Mouse (Mus musculus) skeletal muscle tissue, adult 2 months (tissue): ENCODE results near the gene D17Wsu92e.
A peak's percentile ranks its signal among the peaks of the same experiment; 100 is the strongest.
"Not testable (repeated sequence)": the region's sequence is repeated elsewhere in the genome, so short reads cannot be mapped to it uniquely, and the experiment has no call there.

ENCODE experiments used
- DNase-seq: peaks from one replicate; pipeline ENCODE4 v3.0.0-alpha.2; 2012; ENCODE audit warnings: low read depth, low spot score

The D17Wsu92e gene

DNA sequence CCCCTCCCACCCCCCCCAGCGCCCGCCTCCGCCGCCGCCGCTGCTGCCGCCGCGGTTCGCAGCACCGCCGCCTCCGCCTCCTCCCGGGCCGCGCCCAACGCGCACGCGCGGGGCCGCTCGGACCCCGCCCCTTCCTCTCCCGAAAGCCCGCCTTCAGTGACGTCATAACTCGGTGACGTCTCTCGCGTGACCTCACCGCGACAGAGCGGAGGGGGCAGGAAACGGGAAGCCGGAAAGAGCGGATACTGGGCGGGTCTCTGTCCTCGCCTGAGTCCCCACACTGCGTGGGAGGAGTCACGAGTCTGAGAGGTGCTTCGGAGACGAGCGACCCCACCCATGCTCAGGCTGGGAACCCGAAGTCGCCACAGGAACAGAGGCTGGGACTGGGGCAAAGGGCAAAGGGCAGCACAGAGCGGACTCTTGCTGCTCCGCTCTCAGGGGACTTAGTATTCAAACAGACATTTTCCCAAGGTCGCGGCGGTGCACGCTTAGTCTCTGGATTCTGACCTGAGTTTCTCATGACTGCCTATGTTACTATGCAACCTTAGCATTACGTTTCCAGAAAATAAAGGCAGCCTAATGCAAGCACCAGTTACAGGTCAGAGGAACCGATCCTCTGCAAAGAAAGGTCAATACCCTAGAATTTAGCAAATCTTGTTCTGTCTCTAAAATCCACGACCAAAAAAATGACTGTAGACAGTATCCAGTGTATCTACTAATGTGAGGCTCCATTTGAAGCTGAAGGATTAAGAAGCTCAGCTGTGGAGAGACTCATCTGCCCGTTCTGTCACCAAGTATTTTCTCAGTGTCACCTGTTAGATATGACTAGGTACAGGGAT, at the start of gene D17Wsu92e:
D17Wsu92e (minus strand) TSS at position 81 of the 839 bp plus-strand sequence.
- DNase-seq = peak; percentile 99

DNA sequence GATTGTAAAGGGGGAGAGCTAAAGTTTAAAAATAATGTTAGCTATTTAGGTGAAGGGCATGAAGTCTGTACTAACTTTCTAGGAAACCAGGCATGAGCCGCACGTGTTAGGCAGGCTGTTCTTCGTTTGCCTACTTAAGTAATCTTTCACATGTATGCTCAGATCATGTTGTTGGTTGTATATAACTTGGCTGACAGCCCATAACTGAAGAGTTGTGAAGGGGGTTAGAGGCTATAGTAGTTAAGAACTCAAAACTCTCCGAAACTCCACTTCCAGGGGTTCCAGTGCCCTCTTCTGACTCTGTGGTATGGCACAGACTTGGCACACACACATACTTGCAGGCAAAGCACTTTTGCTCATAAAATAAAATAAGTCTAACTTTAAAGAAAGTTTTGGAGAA, 46.3 kb upstream of the D17Wsu92e start:
- no peak for DNase-seq

DNA sequence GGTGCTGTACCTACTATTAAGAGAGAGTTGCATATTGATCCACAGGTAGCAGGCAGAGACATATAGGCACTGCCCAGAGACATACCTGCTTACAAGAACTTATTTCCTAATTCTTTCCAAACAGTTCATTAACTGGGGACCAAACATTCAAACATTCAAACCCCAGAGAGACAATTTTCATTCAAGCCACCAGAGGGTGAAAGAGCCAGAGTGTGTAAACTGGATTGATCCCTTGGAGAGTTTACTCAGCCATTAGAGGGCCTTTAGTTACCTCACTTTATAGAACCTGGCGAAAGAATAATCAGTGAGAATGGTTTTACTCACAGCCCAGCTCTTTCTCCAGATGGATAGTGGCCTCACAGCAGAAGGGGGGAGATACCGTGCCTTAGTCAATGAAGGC, 45.0 kb upstream of the D17Wsu92e start:
- no peak for DNase-seq

DNA sequence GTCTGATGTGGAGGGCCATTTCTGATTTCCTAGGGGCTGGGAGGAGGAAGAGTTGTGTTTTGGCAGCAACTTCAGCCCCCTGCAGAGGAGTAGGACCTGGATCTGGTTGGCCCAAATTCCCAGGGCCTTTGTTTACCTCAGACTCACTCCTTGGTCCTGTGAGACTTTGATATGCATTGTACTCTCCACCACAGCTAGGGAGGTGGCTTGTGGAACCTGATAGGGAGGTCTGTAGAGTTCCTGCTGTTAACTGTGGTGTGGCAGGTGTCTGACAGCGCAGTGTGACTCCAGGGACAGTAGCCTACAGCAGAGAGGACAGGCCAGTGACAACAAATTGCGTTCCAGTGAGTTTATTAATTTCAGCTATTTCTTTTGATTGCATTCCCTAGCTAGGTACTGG, 38.7 kb upstream of the D17Wsu92e start:
- no peak for DNase-seq

DNA sequence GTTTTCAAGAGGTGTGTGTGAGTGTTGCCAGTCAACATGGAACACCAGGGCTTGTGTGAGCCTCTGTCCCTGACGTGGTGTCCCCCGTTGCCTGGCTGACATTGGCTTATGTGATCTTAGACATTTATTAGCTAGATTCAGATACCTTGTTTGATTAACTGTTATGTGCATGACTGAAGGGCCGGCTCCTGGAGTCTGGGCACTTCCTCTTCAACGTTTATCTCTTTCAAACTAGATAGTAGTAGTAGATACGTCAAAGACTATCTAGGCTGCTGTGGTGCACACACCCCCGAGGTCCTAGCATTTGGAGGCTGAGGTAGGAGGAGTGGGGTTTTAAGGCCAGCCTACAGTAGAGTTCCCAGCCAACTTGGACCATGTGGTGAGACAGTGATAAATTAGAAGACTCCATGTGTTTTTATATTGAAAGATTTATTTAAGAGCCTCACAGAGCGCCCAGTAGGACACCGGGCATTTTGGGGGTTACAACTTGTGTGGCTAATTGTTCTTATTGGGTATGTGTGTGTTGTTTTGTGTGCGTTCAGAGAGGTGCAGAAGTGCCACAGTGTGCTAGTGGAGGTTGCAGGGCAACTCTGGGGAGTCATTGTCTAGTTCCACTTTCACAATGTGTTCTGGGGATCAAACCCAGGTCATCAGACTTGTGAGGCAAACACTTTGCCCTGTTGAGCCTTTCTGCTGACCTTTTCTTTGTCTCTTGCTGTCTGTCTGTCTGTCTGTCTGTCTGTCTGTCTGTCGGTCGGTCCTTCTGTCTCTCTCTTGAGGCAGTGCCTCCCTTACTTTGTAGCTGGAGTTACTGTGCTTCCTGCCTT, 37.4 kb upstream of the D17Wsu92e start:
- DNase-seq = no peak

DNA sequence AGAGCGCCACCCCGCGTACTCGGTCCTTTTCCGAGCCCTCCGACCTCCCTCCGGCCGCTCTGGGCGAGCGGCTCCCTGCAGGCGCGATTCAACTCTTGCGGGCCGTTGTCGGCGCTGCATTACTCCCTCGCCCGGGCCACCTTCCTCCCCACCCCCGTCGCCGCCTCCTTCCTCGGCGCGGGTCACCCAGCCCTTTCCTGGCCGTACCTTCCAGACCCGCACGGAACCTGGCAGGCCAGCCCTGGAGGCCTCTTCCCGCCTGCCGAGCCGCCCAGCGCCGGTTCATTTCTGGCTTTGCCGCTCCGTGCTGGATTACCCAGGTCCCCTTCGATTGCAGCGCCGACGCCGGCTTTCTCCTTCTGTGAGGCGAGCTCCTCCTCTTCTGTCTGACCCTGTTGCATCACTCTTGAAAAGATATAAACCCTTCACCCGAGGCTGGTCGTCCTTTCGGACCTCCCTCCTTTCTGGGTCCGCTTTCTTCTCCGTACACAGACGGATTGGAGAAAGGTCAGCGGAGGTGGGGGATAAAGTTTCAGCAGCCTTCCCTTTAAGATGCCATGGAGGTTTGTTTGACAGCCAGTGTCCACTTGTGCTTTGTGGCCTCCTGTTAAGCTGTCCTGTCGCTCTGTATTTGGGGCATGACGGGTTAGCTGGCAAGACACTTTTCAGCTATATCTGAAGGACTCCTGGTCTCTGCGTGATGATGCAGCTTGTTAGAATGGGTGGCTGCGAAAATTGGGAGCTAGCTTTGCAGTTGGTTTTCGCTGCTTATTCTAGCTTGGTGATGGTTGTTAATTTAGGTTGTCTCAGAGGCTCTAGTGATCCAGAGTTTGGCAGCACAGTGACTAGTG, 36.6 kb upstream of the D17Wsu92e start:
- DNase-seq = peak; percentile 45

DNA sequence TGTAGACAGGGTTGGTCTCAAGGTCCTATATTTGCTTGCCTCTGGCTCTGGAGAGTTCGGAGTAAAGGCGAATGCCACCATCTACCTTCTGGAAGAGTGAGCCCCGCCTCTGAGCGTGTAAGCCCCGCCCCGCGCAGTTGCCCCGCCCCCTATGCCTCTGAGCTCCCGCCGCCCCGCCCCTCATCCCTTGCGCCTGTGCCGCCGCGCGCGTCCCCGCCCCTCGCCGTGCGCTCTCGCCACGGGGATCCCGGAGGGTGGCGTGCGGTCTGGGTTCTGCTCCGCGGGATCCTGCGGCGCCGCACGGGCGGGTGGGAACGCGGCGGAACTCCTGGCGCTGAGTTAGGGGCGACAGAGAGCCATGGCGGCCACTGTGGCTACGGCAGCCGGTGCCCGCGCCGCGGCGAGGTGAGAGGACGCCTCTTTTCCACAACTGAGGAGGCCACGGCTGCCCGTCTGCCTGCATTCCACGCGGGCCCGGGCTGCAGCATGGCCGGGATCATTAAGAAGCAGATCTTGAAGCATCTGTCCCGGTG, 35.9 kb upstream of the D17Wsu92e start, which contains the start of gene Uhrf1bp1:
Uhrf1bp1 (plus strand) TSS at position 177 of the 533 bp plus-strand sequence.
- peak; percentile 62 for DNase-seq

DNA sequence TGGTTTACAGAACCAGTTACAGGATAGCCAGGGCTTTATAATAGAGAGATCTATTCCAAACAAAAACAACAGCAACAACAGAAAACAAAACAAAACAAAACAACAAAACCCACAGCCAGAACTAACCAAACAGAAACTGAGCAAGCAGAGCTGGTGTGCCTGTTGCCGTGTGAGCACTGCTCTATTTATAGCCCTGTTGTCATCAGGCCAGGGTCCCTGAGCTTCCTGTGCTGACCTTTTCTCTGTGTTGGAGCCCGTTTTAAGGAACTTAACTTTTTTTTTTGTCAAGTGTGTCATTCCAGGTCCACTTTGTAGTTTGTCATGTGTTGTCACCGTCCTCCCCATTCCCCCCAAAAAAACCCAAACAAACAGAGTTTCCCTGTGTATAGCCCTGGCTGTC, 30.6 kb upstream of the D17Wsu92e start:
- DNase-seq = peak; percentile 57

DNA sequence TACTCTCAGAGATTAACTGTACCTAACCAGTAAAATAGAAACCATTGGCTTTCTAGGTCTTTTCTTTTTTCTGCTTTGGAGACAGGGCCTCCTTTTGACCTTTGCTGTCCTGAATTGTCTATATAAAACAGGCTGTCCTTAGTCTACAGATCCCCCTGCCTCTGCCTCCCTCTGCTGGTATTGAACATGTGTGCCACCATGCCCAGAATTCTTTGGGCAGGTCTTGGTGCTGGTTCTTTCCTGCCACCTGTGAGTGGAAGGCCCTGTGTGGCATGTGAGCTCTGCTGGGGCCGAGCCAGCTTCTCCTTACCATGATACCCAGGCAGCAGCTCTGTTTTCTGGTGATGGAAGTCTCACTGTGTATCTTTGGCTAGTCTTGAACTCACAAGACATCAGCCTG, 27.9 kb upstream of the D17Wsu92e start:
- DNase-seq = no peak

DNA sequence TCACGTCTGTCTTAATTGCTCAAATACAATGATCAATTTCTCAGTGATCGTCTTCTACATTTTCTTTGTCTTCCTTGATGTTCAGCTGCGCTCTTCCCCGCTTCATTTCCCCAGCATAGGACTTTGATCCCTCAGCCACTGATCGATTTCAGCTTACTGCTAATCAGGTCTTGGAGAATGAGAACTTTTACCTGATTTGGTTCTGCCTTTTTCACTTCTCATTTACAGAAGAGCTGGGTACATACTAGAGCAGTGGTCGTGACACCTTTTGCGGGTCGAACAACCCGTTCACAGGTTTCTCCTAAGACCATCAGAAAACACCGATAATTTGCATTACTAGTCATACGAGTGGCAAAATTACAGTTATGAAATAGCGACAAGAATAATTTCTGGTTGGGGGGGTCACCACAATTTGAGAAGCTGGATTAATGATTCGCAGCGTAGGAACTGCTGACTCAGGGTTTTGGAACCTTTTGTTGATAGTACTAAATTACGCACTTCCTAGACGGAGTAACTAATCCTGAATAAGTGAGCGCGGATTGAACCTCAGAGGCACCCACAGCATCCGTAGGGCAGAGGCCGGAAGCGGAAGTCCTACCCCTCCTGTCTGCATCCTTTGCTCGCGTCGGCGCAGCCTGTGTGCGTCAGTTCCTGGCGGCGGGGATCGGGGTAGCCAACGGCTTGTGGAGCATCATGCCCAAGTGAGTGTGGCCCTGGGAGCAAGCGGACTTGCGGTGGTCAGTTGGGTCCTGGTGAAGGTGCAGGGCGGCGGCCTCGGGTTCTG, 19.2 kb upstream of the D17Wsu92e start:
- peak; percentile 97 for DNase-seq

DNA sequence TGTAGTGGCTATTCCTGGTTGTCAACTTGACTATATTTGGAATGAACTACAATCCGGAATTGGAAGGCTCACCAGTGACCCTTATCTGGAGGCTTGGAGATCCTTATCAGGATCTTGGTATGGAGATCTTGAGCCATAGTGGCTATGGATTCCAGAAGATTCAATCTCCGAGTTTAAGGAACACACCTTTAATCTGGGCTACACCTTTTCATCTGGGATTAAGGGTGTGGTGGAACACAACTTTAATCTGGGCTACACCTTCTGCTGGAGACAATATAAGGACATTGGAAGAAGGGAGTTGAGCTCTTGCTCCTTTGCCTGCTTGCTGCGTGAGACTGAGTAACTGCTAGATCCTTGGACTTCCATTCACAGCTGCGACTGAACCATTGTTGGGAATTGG, 17.4 kb upstream of the D17Wsu92e start, which contains the start of gene Snrpc:
Snrpc (plus strand) TSS at position 301 of the 400 bp plus-strand sequence.
- DNase-seq = not testable (repeated sequence)

DNA sequence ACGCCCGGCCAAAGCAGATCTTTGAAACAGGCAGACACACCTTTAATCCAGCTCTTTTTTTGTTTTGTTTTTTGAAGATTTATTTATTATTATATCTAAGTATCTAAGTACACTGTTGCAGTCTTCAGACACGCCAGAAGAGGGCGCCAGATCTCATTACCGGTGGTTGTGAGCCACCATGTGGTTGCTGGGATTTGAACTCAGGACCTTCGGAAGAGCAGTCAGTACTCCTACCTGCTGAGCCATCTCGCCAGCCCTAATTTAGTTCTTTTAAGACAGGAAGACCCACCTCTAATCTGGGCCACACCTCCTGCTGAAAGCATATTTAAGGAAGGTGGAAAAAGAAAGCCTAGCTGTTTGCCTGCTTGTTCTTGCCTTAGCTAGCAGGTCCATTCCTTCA, 10.0 kb upstream of the D17Wsu92e start:
- no peak for DNase-seq

DNA sequence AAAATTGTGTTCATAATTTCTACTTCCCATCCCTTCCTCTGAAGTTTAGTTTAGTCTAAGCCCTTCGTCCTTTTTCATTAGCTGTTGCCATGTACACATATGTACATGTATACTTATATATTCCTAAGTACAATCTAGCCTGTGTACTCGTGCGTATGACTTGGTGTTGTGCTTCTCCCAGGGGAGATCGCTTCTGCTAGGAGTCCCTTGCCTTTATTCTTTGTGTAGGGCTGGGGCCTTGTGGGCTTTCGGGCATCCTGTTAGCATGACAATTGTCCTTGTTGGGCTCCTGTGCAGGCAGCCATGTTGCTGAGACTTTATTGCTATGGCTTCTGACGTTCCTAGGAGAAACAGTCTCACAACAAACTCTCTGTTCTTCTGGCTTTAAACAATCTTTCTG, 7.1 kb upstream of the D17Wsu92e start:
- DNase-seq = no peak

DNA sequence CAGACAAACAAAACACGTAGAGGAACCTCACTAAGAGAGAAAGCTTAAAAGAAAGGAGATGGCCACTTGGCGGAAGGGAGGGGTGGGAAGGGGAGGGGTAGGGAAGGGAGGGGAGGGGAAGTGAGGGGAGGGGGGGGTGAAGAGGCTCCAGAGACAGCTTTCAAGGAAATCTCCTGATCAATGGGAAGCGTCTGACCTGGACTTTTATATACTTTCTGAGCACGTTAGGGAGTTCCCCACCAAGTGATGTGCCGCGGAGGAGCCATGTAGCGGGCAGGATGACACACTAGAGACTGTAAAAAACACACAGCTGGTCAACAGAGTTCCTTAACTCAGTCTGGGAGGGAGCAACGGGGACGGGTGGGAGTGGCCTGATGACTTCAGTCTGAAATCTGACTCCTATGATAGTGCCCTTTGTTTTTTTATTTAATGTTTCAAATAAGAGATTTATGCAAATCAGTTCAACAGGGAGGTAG, 6.5 kb upstream of the D17Wsu92e start:
- no peak for DNase-seq

DNA sequence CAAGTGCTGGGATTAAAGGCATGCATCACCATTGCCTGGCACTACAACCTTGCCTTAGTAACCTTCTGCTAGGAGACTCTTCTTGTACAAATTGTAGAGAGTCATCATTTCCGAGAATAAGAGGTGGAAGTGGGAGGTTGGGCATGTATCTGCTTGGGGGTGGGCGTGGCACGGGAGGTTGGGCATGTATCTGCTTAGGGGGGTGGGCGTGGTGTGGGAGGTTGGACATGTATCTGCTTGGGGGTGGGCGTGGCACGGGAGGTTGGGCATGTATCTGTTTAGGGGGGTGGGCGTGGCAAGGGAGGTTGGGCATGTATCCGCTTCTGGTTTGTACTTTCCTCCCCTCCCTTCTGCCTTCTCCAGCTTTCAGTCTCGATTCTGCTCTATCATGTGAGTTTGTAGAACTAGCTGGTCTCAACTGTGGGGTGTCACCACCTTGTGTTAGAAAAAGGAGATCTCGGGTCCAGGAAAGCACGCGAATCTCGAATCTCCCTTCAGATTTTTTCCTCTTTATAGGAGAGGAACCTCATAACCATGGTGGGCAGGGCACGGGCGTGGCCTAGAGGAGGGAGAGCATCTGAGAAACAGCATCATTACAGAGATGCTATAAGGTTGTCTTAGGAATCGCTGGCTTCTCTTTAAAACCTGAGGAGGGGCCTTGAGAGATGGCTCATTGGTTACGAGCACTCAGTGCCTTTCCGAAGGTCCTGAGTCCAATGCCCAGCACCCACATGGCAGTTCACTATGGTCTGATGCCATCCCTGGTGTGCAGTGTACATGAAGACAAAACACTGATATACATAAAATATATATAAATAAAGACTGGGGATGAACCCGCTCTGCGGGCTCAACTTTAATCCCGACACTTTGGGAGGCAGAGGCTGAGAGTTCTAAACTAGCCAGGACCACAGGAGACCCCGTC, 5.8 kb upstream of the D17Wsu92e start:
- DNase-seq = peak; percentile 75

DNA sequence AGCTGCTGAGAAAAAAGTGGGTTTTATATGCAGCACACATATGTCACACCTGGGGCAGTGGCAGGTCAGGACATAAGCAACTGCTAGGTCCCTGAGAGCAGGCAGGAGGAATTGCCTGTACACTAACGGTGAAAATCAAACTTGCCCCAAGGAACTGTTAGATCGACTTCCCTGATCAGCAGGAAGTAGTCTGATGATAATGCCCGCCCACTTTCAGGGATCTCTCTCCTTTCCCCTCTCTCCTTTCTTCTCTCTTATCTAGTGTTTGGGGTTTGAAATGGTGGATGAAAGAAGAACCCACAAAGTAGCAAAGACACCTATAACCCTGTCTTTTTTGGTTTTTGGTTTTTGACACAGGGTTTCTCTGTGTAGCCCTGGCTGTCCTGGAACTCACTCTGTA, 5.1 kb upstream of the D17Wsu92e start:
- no peak for DNase-seq

DNA sequence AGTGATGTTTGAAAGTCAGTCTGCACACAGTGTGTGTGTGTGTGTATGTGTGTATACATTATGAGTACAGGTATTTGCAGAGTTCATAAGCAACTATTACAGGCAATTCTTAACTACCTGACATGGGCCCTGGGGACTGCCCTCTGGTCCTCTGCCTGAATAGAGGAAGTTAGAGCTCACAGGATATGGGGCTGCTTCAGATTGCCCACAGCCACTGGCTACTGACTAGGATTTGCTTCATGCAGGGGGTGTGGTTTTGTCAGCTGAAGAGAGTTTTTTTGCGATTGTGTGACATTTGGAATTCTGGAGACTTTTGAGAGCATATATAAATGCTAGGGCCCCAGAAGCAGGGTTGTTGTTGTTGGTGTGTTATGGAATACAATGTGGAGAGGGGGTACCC, 4.5 kb upstream of the D17Wsu92e start:
- DNase-seq = no peak

DNA sequence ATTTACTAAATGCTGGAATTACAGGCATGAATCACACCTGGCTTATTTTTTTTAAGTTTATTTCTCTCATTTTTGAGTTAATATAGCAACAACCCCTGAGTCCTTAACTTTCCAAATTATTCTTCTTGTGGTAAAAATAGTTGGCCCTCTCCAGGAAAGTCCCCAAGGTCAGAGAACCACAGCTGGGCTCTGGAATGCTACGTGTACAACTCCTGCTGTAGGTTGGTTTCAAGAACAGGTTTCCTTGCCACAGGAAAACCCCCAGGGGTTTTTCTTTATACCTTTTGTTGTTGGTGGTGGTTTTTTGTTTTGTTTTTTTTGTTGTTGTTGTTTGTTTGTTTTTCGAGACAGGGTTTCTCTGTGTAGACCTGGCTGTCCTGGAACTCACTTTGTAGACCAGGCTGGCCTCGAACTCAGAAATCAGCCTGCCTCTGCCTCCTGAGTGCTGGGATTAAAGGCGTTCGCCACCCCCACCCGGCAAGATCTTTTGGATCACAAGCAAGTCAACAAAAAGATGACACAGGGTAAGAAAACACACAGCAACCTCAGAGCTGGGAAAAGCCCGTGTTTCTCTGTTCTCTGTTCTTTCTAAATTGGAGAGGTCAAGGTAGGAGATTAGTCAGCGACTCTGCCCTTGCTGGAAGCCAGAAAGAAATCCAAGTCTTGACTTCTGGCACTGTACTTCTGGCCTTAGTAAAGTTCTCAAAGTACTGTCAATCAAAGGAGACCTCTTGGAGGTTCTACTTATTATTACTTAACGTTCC, 2.9 kb upstream of the D17Wsu92e start:
- DNase-seq = no peak
